Mouse (Mus musculus) gastrocnemius, postnatal 10 days (tissue): ENCODE measurements around the gene Yy1. TPM values are rescaled to one million over a fixed set of nuclear protein-coding genes. Genes with fewer than 3 reads are reported as not detected.
"Not testable (repeated sequence)": the region's sequence is repeated elsewhere in the genome, so short reads cannot be mapped to it uniquely, and the experiment has no call there.

Experiments used
- DNase-seq: peaks from one replicate; pipeline ENCODE4 v3.0.0; 2021; ENCODE audit warnings: mixed read lengths
- total RNA-seq, 2 experiments: library from RNA; stranded (reverse); gene quantifications; 2 replicates each; pipeline ENCODE4 v1.2.3; 2021

Yy1 gene
- total RNA-seq, 2 experiments from 2014 or later, result 25.0 to 35.5 TPM

GRCm38 (mm10) chr12:108826958-108827535 lies 34.3 kb downstream of the Yy1 start:
- no peak for DNase-seq

DNA sequence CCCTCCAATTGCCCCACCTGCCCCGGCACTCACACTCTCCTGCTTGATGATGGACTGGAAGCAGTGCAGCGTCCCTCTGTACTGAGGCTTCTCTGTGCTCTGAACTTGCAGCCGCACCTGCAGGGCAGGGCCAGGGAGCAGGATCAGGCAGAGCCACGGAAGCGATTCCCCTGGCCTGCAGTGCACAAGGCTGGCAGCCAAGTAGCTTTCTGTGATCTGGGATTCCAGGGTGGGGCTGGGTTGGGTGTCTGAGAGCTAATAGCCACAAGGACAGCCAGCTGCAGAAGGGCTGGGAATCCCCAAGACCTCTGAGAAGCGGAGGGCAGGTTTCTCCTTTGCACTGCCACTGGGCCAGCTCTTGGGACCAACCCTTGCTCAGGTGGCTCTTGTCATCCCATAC lies 34.9 kb downstream of the Yy1 start:
- no peak for DNase-seq

DNA sequence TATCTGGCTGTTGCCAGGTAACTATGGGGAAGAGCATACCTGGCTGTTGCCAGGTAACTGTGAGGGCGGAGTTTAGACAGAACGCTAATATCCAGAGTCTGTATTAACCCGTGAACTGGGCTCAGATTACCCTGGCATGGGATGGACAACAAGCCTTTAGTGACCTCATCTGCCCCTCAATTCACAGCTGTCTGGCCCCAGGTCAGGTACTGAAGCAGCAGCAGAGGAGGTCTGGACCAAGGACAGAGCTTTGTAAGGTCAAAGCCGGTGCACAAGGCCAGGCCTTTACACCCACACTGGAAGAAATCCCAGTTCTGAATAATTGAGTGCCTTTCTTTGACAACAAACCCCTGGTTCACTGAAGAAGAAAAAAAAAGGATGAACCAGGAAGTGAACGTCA lies 36.9 kb downstream of the Yy1 start:
- DNase-seq, result no peak

GRCm38 (mm10) chr12:108830358-108830757 lies 37.6 kb downstream of the Yy1 start:
- no peak for DNase-seq

GRCm38 (mm10) chr12:108831966-108832643 lies 39.3 kb downstream of the Yy1 start:
- peak; percentile 67 for DNase-seq

GRCm38 (mm10) chr12:108832851-108833250 lies 40.1 kb downstream of the Yy1 start:
- peak; percentile 41 for DNase-seq

GRCm38 (mm10) chr12:108833408-108833807 lies 40.6 kb downstream of the Yy1 start:
- DNase-seq, result peak; percentile 5

- peak; percentile 2 for DNase-seq
Observed at GRCm38 (mm10) chr12:108834337-108834736, 41.6 kb downstream of the Yy1 start.

GRCm38 (mm10) chr12:108834786-108835185 lies 42.0 kb downstream of the Yy1 start:
- peak; percentile 4 for DNase-seq

DNA sequence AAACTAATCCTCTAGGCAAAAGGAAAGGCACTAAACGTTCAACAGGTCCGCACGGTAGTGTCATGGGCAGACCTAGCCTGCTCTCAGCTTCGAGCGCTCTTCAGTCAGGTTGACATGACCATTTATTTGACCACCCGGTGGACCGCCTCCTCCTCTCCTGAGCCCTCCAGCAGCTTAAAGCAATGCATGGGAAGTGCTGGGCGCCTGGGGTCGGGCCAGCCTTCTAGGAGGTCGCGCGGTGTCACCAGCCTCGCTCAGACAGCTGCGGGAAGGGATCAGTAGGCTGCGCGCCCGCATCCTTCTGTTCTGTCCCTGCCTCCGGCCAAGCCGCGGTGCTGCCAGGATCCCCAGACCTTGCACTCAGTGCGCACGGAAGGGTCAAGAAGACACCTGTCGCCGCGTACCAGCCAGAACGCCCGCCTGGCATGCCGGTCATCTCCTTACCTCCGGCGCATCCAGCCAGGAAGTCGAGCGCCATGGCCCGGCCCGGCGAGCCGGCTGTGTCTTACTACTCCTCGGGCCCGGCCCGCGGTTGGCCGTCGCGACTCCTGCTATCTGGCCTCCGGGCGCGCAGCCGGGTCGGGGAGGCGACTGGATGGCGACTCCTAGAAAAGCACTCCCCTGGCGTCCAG lies 42.6 kb downstream of the Yy1 start:
- no peak for DNase-seq

DNA sequence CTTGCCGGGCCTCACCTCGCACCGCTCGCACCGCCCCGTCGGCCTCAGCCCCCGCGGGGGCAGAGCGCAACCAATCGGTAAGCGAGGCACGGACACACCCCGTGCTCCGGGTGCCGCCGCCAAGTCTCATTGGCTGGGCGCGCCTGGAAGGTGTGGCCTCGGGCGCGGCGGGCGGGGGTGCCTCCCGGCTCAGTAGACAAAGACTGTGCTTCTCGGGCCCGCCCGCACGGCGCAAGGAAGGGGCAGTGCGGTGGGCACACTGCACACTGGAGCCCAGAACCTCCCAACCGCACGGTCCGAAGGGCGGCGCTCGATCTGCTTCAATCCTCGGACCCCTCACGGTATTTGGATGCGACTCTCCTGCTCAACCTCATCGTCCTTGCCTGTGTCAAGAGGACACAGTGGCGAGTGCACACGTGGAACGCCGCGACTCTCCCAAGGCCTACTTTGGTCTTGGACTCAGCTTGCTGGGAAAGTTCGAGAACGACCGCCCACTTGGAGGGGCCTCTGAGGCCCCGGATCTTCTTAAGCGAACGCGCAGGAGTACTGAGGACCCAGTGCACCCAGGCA lies 43.2 kb downstream of the Yy1 start, which contains the start of the genes Slc25a29 and Slc25a47:
Gene Slc25a29, minus strand, starts transcription at position 44 of the 570 bp plus-strand sequence.
Gene Slc25a47, plus strand, starts transcription at position 207 of the 570 bp plus-strand sequence.
- DNase-seq, result peak; percentile 96

DNA sequence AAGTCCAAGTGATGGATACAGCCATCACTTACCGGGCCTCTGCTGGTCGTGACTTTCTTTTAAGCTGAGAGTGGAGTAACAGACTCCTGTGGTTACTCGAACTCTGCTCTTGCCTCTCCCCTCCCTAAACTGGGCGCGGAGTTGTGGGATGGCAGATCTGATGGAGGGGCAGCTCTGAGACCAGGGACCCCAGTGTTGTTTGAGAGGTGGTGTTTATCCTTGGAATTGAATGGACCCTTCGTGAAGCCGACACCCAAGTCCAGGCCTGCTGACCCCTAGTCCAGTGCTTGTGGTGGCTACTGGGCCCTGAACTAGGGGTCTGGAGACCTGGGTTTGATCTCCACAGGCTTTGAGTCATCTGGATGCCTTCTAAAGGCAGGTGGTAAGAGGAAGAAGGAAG lies 43.9 kb downstream of the Yy1 start:
- no peak for DNase-seq

DNA sequence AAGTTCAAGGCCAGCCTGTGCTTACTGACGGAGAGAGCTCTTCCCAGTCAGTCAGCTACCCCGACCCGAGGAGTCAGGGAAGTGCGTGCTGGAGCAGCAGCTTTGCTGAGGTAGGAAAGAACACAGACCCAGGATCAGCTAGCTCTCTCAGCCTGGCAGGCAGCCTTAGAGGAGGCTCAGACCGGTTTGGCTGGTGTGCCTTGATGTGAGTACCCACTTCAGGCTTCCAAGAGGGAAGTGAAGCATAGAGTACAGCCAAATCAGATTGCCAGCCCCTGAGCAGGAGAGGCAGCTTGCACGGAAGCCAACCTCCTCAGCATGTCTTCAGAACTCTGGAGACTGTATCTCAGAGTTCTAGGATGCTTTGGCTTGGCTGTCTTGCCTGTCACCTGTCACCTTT lies 48.4 kb downstream of the Yy1 start:
- DNase-seq, result no peak

DNA sequence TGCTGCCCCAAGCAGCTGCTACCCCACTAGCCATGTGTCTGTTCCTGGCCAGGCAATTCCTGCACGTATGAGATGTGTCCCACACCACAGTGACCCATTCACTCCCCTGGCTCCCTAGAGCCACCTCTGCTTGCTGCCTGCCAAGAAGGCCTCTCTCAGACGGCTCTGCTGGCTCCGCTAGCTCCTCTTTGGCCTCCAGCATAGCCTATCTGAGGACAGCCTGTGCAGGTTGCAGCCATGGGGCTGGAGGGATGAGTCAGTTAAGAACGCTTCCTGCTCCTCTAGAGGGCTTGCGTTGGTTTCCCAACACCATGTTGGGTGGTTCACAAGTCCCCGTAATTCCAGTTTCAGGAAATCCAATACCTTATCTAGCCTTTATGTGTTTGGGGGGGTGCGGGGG lies 49.9 kb downstream of the Yy1 start:
- no peak for DNase-seq

DNA sequence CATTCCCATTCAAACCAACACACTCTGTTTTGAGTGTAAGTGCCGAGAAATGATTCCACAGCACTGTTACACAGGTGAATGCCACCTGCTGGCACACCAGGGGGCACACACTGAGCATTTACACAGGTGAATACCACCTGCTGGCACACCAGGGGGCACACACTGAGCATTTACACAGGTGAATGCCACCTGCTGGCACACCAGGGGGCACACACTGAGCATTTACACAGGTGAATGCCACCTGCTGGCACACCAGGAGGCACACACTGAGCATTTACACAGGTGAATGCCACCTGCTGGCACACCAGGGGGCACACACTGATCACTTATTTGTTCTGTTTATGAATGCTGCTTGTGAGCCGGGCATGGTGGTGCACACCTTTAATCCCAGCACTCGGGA lies 55.3 kb downstream of the Yy1 start:
- not testable (repeated sequence) for DNase-seq

- DNase-seq, result no peak
Observed at GRCm38 (mm10) chr12:108849488-108850022, 56.8 kb downstream of the Yy1 start.

DNA sequence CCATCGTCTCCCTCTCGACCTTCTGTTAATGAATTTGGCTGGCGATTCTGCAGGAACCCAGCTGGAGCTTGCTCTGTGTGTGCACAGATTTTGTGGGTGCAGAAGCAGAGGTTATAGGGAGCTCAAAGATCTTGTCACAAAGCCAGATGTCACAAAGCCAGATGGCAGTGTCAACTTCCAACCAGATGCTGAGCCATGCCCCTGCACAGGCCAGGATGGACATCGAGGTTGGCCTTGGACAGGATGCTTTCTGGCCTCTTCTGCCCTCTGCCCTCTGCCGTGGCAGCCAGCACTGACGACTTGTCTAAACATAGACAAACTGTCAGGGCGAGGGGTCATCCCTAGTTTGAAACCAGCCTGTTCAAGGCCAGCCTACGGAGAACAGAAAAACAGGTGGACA lies 57.4 kb downstream of the Yy1 start:
- DNase-seq, result no peak

DNA sequence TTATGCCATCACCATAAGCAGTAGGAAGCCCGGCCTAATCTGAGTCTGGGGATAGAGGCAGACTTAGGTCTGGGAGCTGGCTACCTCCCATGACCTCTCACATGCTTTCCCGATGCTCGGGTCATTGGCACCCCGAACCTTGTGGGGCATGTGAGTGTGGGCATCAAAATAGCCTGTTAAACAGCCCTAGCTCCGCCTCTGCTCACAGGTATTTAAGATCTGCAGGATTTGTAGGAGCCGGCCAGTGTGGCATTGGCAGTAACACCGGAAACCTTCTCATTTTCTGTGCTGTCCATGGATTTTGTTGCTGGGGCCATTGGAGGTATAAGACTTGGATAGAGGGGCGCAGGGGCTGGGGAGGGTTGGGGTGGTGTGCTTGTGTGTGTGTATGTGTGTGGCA lies 58.1 kb downstream of the Yy1 start:
- DNase-seq, result no peak

DNA sequence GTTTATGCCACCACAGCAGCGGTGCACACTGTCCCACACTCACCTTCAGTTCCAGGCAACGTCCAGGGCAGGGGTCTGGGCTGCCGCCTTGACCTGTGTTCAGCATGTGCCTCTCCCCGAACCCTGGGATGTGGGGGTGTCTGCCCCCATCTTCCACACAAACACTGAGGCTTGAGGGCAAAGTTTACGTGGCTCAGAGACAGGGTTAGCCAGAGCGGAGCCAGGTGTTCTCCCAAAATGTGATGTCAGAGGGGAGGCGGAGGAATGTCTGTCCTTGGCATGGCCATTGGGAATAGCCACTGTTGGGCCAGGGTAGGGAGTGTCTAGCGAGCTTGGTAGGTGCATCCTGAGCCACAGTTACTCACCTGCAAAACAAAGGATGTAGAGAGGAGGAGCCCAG lies 60.0 kb downstream of the Yy1 start:
- no peak for DNase-seq

- no peak for DNase-seq
Observed at GRCm38 (mm10) chr12:108855081-108855480, 62.3 kb downstream of the Yy1 start.

GRCm38 (mm10) chr12:108856186-108856585 lies 63.4 kb downstream of the Yy1 start:
- DNase-seq, result no peak

DNA sequence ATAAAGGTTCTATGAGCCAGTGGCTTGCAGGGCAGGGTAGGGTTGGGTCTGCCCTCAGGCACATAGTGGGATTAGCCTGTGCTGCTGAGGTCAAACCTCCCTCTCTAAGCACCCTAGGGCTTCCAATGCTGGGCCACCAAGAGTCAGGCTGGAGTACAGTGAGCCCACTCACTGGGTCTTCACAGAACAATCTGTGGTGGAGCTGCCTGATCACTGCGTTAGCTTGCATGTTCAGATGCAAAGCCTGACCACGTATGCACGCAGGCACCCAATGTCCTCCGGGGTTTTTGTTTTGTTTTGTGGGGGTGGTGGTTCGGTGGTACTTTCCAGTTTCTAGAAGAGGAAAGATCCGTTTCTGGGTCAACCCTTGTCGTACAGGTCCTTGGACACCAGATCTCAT lies 64.3 kb downstream of the Yy1 start:
- no peak for DNase-seq

DNA sequence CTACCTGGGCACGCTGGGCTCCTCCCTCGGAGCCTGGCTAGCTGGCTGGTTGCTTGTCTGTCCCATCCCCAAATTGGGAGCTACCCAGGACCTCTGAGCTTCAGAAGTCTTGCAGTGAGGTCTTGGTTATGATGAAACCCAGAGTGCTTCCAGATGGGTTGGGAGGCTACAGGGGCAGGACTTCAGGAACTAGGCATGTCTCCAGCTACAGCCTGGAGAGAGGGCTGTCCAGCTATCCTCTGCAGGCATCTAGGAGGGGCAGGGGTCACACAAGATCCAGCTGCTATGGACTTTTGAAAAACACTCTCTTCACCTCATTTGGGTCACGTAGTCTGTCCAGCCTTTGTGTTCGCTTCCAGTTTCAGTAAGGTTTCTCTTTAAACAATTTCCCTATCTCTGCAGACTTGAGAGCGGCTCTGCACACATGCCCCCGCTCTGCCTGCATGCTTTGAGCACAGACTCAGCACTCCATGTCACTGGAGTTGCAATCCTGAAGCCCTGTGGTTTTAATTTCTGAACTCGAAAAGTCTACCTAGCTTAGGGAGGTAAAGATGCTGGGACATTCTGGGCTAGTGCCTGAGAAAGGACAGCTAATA lies 64.9 kb downstream of the Yy1 start:
- no peak for DNase-seq
